Mouse (Mus musculus) thymus, postnatal 36 days (tissue): ENCODE measurements around the gene Pard3b.

Experiments
- DNase-seq, 2 experiments: peaks; one replicate each; pipeline ENCODE4 v3.0.0; 2022; ENCODE audit warnings: mixed read lengths in 2 of 2

Gene Pard3b

DNA sequence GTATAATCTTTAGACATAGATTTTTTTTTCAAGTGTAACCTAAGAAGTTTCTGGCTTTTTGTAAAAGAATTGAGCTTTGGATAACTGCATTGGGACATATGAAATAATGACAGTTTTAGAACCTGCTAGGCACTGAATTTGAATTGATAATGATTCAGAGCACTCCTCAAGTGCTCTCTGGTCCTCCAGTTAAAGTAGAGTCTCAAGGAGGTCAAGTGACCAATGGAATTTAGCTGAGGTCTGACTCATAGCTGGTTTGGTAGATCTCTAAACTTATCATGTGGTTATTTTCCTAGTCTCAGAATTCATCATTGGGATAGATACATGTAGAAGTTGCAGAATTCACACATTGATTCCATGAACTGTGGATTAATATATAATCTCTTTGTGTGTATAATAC lies 642.0 kb downstream of the Pard3b start:
- no peak for DNase-seq

DNA sequence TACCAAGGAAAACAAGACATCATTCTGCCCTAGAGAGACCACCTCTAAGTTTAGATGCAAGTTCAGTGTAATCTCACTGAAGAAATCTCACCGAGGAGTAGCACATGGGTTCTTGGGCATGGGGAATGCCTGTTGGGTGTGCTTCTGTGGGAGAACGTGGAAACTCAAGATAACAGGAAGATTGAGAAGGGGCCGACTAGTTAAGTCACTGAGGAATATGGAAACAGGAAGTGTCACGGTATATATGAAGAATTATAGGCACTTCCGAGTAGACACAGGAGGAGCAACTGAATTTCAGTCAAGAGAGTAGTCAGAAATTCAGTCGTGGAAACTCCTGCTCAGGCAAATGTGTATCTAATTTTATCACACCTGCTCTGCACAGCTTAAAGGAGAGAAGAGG lies 644.2 kb downstream of the Pard3b start:
- DNase-seq: no peak

DNA sequence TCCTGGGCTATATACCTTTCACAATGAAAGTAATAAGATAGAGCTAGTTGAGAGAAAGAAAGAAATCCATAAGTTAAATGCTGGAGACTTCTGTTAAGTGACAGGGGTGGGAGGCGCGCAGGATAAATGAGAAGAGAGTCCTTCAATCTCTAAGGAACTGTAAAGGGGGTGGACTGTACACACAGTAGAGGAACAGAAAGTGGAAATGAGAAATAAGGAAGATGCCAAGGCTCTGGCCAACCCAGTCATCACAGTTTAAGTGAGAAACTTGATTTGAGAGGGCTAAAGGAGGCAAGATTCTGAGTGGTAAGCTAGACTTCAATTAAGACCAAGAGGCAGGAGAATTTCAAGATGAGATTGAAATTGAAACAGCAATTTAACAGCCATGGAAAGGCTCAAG lies 645.0 kb downstream of the Pard3b start:
- DNase-seq: no peak

DNA sequence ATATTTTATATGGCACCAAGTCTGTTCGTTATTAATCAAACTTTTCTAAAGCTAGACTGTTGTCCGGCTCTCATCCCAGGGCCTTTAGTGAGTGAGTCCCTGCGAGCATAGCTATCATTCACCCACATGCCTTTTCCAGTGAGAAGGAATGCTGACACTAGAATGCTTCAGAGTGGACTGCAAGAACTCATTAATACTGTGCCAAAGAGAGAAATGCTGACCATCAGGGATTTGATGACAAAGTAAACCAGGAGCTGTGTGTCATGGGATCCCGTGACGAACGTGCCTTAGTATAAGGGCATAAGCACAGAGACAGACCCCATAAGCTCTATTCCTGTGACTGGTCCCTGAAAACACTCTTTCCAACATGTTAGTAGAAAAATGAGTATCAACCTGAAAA lies 670.8 kb downstream of the Pard3b start:
- DNase-seq: no peak

DNA sequence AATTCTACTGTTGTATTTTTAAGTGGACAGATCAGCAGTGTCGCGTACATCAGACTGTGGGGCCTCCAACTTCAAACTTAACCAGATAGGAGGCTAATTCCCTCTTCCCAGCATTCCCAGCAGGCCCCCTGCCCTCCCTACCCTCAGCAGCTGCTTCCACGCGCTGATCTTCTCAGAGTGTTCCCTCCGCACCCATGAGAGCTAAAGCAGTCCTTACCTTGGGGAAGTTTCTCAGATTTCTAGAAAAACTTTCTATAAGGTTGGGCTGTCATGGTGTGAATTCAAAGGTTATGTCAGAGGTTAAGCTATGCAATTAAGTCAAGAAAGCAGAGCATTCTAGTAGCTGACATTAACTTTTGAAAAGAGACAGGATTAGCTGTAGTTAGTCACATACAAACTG lies 686.6 kb downstream of the Pard3b start:
- DNase-seq: no peak

DNA sequence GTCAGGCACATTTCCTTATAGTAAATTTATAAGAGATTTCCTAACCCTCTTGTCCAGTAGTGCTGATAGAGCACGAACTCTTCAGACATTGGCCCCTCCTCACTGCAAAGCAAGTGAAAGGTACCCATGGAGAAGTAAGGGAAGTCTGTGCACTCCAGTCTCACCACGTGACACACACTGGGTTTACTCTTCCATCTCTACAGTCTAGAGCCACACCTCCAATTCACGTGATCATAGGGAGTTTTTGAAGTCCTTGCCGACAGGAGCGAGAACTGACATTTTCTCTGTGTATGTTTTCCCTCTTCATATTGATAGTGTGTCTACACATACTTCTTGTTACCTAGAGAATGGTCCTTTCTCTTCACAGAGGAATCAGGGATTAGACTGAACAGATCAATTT lies 689.1 kb downstream of the Pard3b start:
- DNase-seq: no peak

DNA sequence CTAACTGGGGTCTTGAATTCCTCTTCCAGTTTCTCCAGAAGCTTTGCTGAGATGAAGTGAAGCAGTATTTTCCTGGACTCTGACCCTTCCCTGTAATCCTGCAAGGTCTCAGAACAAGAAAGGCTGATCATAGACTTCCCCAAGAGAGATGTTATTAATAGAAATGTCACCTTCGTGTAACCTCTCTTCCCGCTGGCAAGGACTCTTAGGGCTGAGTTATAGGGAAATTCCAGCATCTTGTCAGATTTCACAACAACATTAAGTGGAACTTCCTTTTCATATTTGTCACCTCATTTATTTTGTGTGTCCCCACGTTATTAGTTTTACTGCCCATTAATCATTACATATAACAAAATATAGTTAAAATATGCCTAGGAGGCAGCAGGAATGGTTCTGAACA lies 690.2 kb downstream of the Pard3b start:
- no peak for DNase-seq

DNA sequence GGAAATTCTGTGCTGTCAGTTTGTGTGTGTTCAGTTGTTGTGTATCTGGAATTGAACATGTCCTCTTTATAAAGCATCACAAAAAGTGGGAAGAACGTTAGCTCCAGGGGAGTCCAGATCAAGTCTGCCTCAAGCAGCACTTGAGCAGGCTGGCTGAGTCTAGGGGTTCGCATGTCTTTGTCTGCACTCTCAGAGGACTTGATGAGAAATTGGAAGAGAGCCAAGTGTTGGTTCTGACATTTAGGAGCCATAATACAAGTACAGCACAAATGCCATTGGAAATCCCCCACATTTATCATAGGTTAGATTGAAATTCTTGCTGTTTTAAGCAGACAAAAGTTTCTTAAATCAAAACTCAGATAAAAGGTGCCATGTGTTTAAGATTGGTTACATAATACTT lies 694.4 kb downstream of the Pard3b start:
- DNase-seq: no peak

DNA sequence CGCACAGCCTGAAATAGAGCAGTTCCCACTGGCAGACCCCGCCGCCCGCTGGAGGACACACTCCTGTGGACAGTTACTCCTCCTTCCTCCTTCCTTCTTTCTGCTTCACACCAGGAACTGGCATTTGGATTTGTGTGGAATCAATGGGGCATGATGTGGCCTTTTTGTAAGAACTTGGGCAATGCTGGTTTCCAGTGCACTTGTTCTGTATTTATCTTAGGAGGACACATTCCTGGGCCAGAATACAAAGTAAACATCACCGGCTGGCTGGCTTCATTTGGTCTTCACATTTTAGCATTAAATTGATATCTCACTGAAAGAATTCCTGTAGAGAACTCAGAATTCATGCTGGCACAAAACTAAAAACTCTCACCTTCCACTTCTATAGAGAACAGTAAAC lies 695.6 kb downstream of the Pard3b start:
- no peak for DNase-seq

DNA sequence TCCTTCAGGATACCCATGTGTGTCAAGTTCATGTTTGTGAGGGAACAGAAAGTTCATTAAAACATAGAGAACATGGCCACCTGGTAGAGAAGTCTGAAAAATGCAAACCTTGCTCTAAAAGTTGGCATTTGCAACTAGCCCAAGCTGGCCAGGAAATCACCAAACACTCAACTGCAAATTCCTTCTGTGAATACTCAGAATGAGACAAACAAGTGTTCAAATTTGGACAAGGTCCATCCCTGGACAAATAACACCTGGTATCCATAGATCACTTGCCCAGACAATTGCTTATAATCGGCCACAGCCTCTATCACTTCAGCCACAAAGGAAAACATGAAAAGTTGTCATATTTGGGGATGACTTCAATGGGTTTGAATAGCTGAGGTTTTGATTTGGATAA lies 701.6 kb downstream of the Pard3b start:
- DNase-seq: no peak

DNA sequence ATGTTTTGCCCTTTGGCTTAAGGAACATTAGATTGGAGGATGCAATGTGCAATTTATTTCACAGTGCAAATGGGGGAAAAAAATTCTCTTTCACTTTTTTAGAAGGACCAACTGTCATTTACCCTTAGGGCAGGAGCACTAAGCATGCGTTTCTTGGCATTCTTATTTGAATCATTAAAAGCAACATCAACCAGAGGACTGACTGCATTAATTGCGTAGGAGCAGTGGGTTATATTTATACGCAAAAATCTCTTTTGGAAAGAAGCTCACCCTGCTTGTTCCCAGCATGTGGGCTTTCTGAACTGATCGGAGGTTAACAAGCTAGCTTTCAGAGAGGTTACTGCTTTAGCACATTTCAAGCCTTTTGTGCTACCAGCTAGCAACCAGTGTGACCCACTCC lies 705.7 kb downstream of the Pard3b start:
- DNase-seq: no peak

DNA sequence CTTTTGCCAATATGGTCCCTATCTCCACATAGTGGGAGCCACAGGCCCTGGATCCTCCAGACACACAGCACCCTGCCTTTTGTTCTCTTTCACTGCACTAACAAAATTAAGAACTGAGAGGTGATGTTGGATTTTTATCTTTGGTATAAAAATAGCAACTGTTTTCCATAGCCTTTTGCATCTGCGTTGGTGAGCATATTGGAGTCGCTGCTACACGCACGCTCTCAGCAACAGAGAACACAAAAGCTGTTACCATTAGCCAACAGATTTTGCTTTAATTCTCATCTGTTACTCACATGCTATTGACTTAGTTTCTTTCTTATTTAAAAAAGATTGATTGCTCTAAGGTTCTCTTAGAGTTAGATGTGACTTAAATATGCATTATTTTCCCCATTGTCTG lies 709.7 kb downstream of the Pard3b start:
- DNase-seq: no peak

DNA sequence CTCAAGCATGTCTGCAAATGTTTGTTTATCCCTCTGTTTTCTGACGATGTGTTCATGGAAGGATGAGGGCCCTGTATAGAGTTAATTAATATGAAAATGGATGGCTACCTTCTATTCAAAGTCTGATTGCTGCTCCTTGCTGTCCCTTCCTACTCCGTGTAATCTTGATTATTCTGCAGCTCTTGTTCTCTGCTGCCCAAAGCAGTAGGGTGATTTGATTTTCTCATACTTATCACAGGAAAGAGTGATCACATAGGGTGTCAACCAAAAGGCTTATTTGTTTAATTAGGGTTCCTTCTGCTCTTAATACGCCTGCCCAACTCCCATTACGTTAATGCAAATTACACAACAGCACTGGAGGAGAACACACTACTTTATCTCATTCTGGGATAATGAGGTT lies 716.9 kb downstream of the Pard3b start:
- DNase-seq: no peak

DNA sequence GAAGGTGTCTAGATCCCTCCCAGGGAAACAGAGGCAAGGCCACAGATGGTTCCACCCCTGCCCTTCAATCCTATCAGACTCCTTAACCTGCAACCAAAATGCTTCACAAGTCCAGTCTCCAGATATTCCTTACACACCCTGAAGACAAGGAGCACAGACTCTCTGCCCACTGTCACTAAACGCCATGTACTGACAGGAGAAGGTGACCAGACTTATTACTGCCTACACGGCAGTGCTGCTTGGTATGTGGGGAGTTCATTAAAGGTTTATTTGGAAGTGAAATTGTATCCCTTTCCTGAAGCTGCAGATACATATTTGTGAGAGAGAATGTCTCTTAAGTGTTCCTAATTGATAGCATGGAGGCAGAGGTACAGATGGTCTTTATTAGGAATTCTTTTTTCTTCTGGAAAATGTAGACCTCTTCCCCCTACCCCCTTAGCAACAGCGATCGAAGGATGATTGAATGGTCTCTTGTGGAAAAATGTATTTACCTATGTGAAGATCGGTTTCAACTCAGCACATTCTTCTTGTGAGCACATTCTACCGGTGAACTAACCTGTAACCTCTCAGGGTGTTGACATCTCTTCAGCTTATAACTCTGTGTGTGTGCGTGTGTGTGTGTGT lies 735.9 kb downstream of the Pard3b start:
- DNase-seq: no peak

DNA sequence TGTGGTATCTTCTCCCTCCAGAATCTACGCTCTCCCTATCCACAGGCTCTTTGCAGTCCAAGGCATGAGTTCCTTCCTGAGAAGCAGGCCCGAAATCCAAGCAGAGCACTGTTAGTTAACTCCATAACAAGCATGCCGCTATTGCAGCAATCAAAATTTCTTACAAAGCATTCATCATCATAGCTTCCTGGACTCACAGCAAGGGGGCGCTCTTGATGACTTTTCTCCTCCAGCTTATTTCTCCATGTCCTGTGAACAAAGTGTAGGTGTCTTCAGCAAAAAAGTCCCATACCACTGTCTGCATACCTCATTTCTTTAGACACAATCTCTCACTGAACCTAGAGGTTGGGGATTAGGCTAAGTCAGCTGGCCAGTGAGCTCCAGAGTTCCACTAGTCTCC lies 739.7 kb downstream of the Pard3b start:
- no peak for DNase-seq

DNA sequence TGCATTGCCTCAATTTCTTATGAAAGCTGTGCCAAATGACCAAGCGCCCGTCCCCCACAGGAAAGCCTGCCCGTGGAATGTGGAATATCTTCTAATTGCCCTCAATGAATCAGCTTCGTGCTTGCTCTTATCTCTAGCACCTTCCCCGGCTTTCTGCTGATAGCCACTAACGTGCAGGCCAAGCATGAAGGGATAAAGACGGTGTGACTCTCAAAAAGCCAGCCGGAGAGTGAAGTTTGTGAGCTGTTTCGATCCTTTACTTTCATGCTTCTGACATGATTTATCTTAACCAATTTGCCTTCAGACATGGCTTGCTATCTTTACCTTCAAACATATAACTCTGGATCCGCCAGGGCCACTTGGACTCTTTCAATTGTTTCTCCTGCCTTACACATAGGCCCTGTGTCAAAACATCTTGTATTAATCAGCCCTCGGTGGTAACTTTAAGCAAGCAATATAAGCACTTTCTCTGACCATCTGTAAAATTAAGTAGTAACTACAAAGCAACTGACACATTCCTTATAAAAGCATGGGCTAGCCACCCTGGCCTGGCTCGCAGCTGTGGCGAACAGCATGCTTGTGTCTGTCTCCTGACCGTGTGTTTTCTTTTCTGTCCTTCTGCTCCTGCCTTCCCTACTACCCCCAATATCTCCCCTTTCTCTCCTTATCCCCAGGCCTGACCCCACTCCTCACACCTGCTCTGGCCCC lies 744.3 kb downstream of the Pard3b start:
- DNase-seq: no peak

DNA sequence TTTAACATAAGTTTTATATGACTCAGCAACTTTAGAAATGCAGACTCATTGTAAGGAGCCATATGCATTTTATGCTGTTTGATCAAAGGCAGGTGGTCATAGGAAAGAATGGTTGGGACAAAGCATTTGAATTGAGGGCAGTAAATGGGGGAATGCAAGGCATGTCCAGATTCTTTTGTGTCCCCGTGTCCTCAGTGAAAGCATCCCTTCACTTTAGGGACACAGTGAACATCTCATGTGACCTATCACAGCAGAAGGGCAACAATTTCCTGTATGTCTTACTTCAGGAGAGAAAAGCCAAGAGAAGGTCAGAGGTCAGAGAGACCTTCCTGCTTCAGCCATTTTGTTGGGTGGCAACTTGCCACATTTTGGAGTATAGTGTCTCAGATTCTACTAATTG lies 745.6 kb downstream of the Pard3b start:
- DNase-seq: no peak

DNA sequence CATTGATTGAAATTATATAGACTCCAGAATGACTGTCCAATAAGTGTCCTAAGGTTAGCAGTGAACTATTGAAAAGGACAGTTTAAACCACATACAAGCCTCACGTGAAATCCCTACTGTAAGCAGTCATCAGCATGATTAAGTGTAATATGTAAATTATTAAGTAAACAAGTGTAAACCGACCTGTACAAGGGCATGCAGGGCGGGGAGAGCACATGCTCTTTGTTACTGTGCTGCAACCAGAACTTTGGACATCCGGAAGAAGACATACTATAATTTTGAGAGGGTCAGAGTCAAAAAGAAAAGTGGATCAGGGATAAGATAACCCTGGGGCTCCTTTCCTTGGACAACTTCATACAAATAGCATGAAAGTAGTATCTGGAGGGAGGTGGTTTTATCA lies 749.4 kb downstream of the Pard3b start:
- no peak for DNase-seq

DNA sequence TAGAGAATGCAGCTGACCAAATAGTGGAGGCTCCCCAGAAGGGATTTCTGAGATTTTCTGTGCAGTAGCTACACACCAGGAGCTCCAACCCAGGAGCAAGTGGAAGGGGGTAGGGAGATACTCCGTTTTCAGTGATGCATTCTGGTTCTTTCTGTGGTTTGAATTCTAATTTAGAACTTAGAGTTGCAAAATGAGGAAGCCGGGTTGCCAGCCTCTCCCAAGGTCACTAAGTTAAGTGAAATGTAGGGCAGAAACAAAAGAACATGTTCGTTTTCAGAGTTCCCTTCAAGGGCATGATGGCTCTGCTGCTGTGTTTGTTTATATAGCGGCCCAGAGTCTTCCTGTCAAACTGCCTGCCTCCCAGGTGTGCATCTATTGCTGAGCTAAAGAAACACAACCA lies 754.2 kb downstream of the Pard3b start:
- no peak for DNase-seq

DNA sequence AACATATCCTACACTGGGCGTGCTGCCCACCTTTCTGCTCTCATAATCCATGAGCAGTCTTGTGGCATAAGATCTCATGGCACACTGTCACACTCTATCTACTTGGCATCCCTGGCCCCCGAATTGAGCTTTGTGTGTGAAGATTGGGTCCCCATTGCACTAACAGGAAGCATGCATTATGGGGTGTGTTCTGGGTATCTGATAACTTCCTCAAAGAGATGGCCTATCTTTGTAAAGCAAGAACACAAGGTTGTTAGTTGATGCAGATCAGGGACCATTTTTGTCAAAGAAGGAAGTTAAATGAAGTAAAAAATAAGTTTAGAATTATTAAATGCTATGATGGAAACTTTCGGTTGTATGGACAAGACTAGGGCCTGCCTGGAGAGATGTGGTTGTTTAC lies 755.9 kb downstream of the Pard3b start:
- no peak for DNase-seq

DNA sequence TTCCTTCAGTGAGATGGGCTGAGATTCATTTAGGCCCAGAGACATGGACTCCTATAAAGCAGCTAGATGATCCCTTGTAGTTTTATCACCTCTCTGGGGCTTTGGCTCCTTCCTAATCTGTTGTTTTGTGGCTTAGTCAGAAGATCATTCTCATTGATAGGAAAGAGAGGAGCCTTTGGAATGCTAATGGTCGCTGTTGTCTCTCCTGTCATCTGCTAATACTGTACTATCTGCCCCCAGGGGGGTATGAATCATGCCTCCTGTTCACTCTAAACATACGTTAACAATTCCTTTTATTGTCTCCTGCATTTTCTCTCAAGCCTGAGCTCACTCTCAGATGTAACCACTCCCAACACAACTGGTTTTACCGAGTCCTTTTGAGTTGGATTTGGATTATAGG lies 759.6 kb downstream of the Pard3b start:
- no peak for DNase-seq

DNA sequence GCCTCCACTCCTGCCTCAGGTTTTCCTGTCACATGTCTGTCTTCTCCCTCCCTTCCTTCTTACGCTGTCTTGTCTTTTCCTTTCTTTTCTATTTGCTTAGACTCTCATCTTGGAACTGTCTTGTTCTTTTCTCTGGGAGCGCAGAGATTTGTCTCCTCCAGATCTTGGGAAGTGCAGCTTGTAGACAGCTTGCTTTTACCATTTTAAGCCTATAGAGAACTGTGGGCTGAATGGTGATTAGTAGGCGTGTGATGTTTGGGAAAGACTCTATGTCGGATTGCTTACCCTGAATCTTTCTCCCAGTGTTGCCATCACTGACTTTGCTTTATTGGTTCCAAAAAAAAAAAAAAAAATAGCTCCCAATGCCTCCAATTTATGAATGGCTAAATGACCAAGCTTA lies 760.1 kb downstream of the Pard3b start:
- no peak for DNase-seq

DNA sequence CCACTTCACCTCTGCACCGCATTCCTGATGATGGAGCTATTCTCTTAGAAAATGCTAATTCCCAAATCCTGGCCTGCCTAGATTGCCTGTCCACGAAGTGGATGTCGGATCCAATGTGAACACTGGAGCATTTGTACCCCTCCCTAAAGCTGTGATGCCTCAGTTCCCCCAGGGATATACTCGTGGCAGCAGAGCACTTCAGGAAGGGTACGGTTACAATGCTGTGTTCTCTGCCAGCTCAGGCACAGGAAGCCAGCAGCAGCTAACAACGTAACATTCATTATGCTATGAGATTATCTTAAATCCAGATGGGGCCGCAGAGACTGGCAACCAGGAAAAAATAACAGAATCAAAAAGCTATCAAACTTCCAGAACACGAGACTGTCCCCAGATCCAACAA lies 766.4 kb downstream of the Pard3b start:
- DNase-seq: no peak

DNA sequence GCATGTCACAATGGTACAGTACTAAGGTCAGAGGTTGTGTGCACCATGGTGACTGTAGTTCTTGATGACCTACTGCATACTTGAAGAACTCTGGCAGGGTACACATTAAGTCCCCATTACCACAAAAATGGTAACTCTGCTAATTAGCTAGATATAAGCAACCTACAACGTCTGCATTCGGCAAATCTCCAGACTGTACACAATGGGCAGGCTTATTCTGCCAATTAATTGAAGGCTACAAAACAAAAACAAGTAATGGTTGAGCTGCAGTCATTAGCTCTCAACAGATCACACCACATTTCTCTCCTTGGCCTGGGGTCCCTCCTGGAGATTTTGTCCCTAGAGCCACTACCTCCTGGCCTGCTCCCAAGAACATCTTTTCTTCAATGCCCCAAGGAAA lies 772.7 kb downstream of the Pard3b start:
- no peak for DNase-seq

DNA sequence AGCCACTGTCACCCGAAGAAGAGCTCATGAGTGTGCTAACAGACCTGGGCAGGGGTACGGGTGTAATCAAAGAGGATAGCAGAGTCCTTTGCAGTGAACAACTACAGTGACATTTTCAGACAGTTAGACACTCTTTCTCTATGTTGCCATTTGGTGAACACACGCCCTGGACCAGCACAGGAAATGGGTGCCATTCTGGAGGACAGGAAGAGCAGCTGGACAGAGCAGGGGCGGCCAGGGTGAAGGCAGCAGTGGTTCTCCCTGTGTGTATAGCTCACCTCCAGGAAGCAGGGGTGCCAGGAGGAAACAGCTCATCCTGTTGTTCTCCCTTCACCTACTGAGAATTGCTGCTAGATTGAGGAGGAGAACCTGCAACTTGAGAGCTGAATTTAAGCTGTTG lies 773.4 kb downstream of the Pard3b start:
- no peak for DNase-seq
